In the genomic region with DNA sequence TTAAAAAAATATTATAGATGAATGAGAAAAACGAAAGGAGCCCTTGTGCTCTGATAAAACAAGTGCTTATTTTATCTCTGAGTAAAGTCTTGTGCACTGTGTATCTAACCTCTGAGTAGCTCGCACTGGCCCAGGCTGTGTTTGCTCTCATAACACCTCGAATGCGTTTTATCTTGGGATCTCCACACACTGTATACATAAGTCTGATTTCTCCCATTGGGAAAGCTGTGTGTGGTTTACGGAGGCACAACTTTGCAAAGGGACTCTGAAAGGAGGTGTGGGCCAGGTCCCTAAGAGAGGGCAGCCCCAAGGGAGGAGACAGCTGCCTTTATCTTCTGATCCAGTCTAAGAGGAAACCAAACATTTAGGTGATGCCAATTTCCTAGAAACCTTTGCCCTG, we compare ENCODE assay signal across 25 mouse cellular contexts.
DNase-seq lines count a peak whose midpoint lies in the region; ATAC-seq lines count a peak whose summit lies in the region.
"Had no signal": no experiment of that assay in that cellular context is flagged by ENCODE, and none has a peak within 500 bp of the region (broad histone marks: within the 10 kb centered on the region; RNA-seq: fewer than 3 reads in every experiment).

No protein-coding gene starts in this region.

- H3K9ac ChIP-seq in embryonic facial prominence, embryonic 14.5 days (ENCODE audit: low read depth, low read length): no peak overlapping the region
- H3K9ac ChIP-seq in heart, embryonic 13.5 days: no peak overlapping the region
- no peak overlapping the region for H3K9ac ChIP-seq in lung, embryonic 15.5 days
- no peak overlapping the region for H3K9ac ChIP-seq in stomach, embryonic 16.5 days (ENCODE audit: low read length)
- H3K9ac ChIP-seq: embryonic facial prominence, embryonic 15.5 days; forebrain, embryonic 15.5 days; hindbrain, embryonic 14.5 days; liver, embryonic 15.5 days; neural tube, embryonic 15.5 days had no signal

- H3K4me3 ChIP-seq in embryonic facial prominence, embryonic 14.5 days (ENCODE audit: low read depth, low read length): no peak overlapping the region
- no peak overlapping the region for H3K4me3 ChIP-seq in embryonic facial prominence, embryonic 10.5 days
- H3K4me3 ChIP-seq in heart, embryonic 13.5 days: no peak overlapping the region
- no peak overlapping the region for H3K4me3 ChIP-seq in lung, embryonic 15.5 days
- no peak overlapping the region for H3K4me3 ChIP-seq in stomach, embryonic 16.5 days (replicated peaks; ENCODE audit: low read length)
- H3K4me3 ChIP-seq: embryonic facial prominence, embryonic 15.5 days; forebrain, embryonic 15.5 days; liver, embryonic 15.5 days; midbrain, embryonic 10.5 days; neural tube, embryonic 15.5 days had no signal

- WGBS in embryonic facial prominence, embryonic 14.5 days: 72% methylated on average over 5 of the region's 5 CpGs
- 70% methylated on average over 5 of the region's 5 CpGs for WGBS in embryonic facial prominence, embryonic 10.5 days
- WGBS in heart, embryonic 13.5 days: 34% methylated on average over 5 of the region's 5 CpGs
- 17% methylated on average over 5 of the region's 5 CpGs for WGBS in lung, embryonic 15.5 days
- 48% methylated on average over 5 of the region's 5 CpGs for WGBS in stomach, embryonic 16.5 days

- H3K9me3 ChIP-seq in embryonic facial prominence, embryonic 14.5 days (ENCODE audit: control insufficient read depth, low read length): no peaks in the 10 kb centered on the region
- H3K9me3 ChIP-seq in embryonic facial prominence, embryonic 10.5 days: no peaks in the 10 kb centered on the region
- no peaks in the 10 kb centered on the region for H3K9me3 ChIP-seq in heart, embryonic 13.5 days
- H3K9me3 ChIP-seq in lung, embryonic 15.5 days: no peaks in the 10 kb centered on the region
- no peaks in the 10 kb centered on the region for H3K9me3 ChIP-seq in stomach, embryonic 16.5 days (replicated peaks; ENCODE audit: control insufficient read depth, low read length)
- H3K9me3 ChIP-seq: embryonic facial prominence, embryonic 15.5 days; forebrain, embryonic 15.5 days; liver, embryonic 15.5 days; midbrain, embryonic 10.5 days; neural tube, embryonic 15.5 days had no signal

- DNase-seq in embryonic facial prominence, embryonic 14.5 days (ENCODE audit: low spot score): peak; percentile 26
- DNase-seq in embryonic facial prominence, embryonic 10.5 days (ENCODE audit: low spot score): no peak
- DNase-seq in heart, adult 11 months: no peak
- DNase-seq in lung, postnatal 25 days (ENCODE audit: low spot score): no peak
- DNase-seq: adrenal gland, postnatal 10 days; cerebellum, adult 18-20 months; cerebellum, postnatal 14 days; gastrocnemius, postnatal 10 days; kidney, adult 2 months; layer of hippocampus, adult 9-11 months; liver; right cerebral cortex, adult 18-20 months; right cerebral cortex, postnatal 4 days had no signal

- no peaks in the 10 kb centered on the region for H3K27me3 ChIP-seq in embryonic facial prominence, embryonic 14.5 days (replicated peaks; ENCODE audit: control insufficient read depth, insufficient read depth, low read length)
- no peaks in the 10 kb centered on the region for H3K27me3 ChIP-seq in embryonic facial prominence, embryonic 10.5 days (replicated peaks; ENCODE audit: low read depth, poor library complexity, severe bottlenecking)
- H3K27me3 ChIP-seq in heart, embryonic 13.5 days (replicated peaks): no peaks in the 10 kb centered on the region
- H3K27me3 ChIP-seq in lung, embryonic 15.5 days: peaks cover 10% of the 10 kb centered on the region; the same call in 1 of the 2 replicates
- H3K27me3 ChIP-seq in stomach, embryonic 16.5 days (ENCODE audit: control insufficient read depth, insufficient read depth, low read length): no peaks in the 10 kb centered on the region
- H3K27me3 ChIP-seq: embryonic facial prominence, embryonic 15.5 days; forebrain, embryonic 15.5 days; liver, embryonic 15.5 days; neural tube, embryonic 15.5 days had no signal

- no peak overlapping the region for H3K4me2 ChIP-seq in embryonic facial prominence, embryonic 14.5 days (ENCODE audit: low read depth, low read length)
- no peak overlapping the region for H3K4me2 ChIP-seq in heart, embryonic 13.5 days
- H3K4me2 ChIP-seq in lung, embryonic 15.5 days: no peak overlapping the region
- no peak overlapping the region for H3K4me2 ChIP-seq in stomach, embryonic 16.5 days (ENCODE audit: low read depth, low read length)
- H3K4me2 ChIP-seq: embryonic facial prominence, embryonic 15.5 days; forebrain, embryonic 15.5 days; hindbrain, embryonic 14.5 days; liver, embryonic 15.5 days; neural tube, embryonic 15.5 days had no signal

- peaks cover 15% of the 10 kb centered on the region for H3K36me3 ChIP-seq in embryonic facial prominence, embryonic 14.5 days (ENCODE audit: control insufficient read depth, insufficient read depth, low read length)
- H3K36me3 ChIP-seq in embryonic facial prominence, embryonic 10.5 days (replicated peaks): peaks cover 37% of the 10 kb centered on the region
- H3K36me3 ChIP-seq in heart, embryonic 13.5 days: peaks cover 61% of the 10 kb centered on the region
- H3K36me3 ChIP-seq in lung, embryonic 15.5 days: peaks cover 10% of the 10 kb centered on the region; the same call in 1 of the 2 replicates
- peaks cover 15% of the 10 kb centered on the region for H3K36me3 ChIP-seq in stomach, embryonic 16.5 days (ENCODE audit: control insufficient read depth, insufficient read depth, low read length)
- H3K36me3 ChIP-seq: forebrain, embryonic 15.5 days; neural tube, embryonic 15.5 days had no signal

- ATAC-seq in embryonic facial prominence, embryonic 14.5 days (ENCODE audit: low read depth): no peak
- ATAC-seq in heart, embryonic 13.5 days (ENCODE audit: extremely low read depth, insufficient number of reproducible peaks, low FRiP score, low TSS enrichment): no peak
- peak; percentile 54 for ATAC-seq in lung, embryonic 15.5 days (ENCODE audit: borderline replicate concordance, extremely low read depth, low FRiP score, low TSS enrichment)
- ATAC-seq in stomach, embryonic 16.5 days (ENCODE audit: insufficient read depth, low FRiP score): peak; percentile 90; the same call in 1 of the 2 replicates
- no peak for ATAC-seq in megakaryocyte, adult 5-6 weeks (ENCODE audit: poor library complexity, severe bottlenecking)
- ATAC-seq: forebrain, embryonic 15.5 days had no signal

- H3K27ac ChIP-seq in embryonic facial prominence, embryonic 14.5 days (replicated peaks; ENCODE audit: low read depth, low read length): no peak overlapping the region
- no peak overlapping the region for H3K27ac ChIP-seq in embryonic facial prominence, embryonic 10.5 days (replicated peaks)
- peak overlapping the region; percentile 37; the same call in 1 of the 2 replicates for H3K27ac ChIP-seq in heart, embryonic 13.5 days (replicated peaks)
- H3K27ac ChIP-seq in lung, embryonic 15.5 days: no peak overlapping the region
- H3K27ac ChIP-seq in stomach, embryonic 16.5 days (ENCODE audit: low read length): 0 out of 2 replicates have a peak overlapping the region, but pooled peaks have one; percentile 6
- H3K27ac ChIP-seq: embryonic facial prominence, embryonic 15.5 days; forebrain, embryonic 15.5 days; hindbrain, embryonic 14.5 days; kidney, postnatal 0 days; liver, embryonic 15.5 days; macrophage; midbrain, embryonic 10.5 days had no signal

- H3K4me1 ChIP-seq in embryonic facial prominence, embryonic 14.5 days (ENCODE audit: control insufficient read depth, insufficient read depth, low read length): peaks cover 13% of the 10 kb centered on the region; the same call in 1 of the 2 replicates
- H3K4me1 ChIP-seq in embryonic facial prominence, embryonic 10.5 days: peaks cover 28% of the 10 kb centered on the region; the same call in 1 of the 2 replicates
- H3K4me1 ChIP-seq in heart, embryonic 13.5 days: peaks cover 17% of the 10 kb centered on the region
- peaks cover 37% of the 10 kb centered on the region for H3K4me1 ChIP-seq in lung, embryonic 15.5 days
- H3K4me1 ChIP-seq in stomach, embryonic 16.5 days (ENCODE audit: control insufficient read depth, insufficient read depth, low read length): peaks cover 6% of the 10 kb centered on the region; the same call in 1 of the 2 replicates
- H3K4me1 ChIP-seq: forebrain, embryonic 15.5 days had no signal

Comparison
In these comparisons a context has a peak if more than half of its experiments do, and no peak if none do; other contexts are left out.
1. ATAC-seq: peak in lung, embryonic 15.5 days (single experiment) and stomach, embryonic 16.5 days (single experiment); none in embryonic facial prominence, embryonic 14.5 days (single experiment), heart, embryonic 13.5 days (single experiment) and megakaryocyte, adult 5-6 weeks (single experiment).
2. H3K27ac ChIP-seq: peak in heart, embryonic 13.5 days (single experiment) and stomach, embryonic 16.5 days (single experiment); none in embryonic facial prominence, embryonic 14.5 days (single experiment), embryonic facial prominence, embryonic 10.5 days (single experiment) and lung, embryonic 15.5 days (single experiment).